Mouse (Mus musculus): ENCODE measurements around the gene Abca13. TPM values are rescaled to one million over a fixed set of nuclear protein-coding genes. Genes with fewer than 3 reads are reported as not detected.
"Not testable (repeated sequence)": the region's sequence is repeated elsewhere in the genome, so short reads cannot be mapped to it uniquely, and the experiment has no call there.

Gene Abca13
- polyA plus RNA-seq, 1 experiment: not detected

DNA sequence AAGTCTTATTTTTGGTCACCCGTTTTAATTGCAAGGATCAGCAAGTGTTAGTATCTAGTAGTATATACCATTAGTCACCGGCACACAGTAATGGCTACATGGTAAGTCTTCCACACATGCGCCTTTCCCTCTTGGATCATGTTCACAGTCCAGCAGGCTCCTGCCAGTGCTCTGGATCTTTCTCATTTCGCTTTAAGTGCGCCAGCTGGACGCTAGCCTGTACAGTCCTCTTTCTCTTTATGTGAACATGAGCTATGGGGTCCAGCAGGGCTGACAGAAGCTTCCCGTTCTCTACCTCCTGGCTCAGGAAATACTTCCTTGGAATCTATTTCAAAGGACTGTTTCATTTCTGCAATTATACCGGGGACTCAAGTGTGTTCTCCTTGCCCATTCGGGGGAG lies 21.8 kb downstream of the Abca13 start:
- Histone ChIP-seq H3K27ac (ENCODE audit: insufficient read depth, low read depth, low read length) (no peak overlapping the region), H3K27me3 (ENCODE audit: control insufficient read depth, insufficient read depth, low read length) (no peaks in the 10 kb centered on the region), H3K4me1 (ENCODE audit: control insufficient read depth, insufficient read depth, insufficient read length, low read length) (no peaks in the 10 kb centered on the region), H3K36me3 (ENCODE audit: control insufficient read depth, insufficient read depth, low read length) (no peaks in the 10 kb centered on the region), H3K4me3 (ENCODE audit: low read depth, low read length) (no peak overlapping the region)
- no peak for TF ChIP-seq POLR2A (IDR thresholded peaks at IDR 0.05; ENCODE audit: low read depth, low read length)
- TF ChIP-seq CTCF (IDR thresholded peaks at IDR 0.05; ENCODE audit: extremely low read depth, insufficient read length, insufficient replicate concordance, low read depth, low read length): no peak
- 80% methylated on average over 9 of the region's 9 CpGs for WGBS

DNA sequence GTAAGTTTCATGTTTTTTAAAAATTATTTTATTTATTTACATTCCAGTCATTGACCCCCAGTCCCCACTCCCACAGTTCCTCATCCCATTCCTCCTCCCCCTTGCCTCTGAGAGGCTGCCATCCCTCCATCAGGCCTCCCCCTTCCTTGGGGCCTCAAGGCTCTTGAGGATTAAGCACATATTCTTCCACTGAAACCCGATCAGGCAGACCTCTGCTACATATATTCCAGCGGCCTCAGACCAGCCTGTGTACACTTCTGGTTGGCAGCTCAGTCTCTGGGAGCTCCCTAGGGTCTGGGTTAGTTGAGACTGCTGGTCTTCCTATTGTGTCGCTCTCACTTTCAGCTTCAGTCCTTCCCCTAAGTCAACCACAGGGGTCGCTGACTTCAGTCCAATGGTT lies 24.5 kb downstream of the Abca13 start:
- TF ChIP-seq POLR2A (IDR thresholded peaks at IDR 0.05; ENCODE audit: low read depth, low read length): no peak
- TF ChIP-seq CTCF (IDR thresholded peaks at IDR 0.05; ENCODE audit: extremely low read depth, insufficient read length, insufficient replicate concordance, low read depth, low read length): no peak
- Histone ChIP-seq H3K4me1 (ENCODE audit: control insufficient read depth, insufficient read depth, insufficient read length, low read length) (no peaks in the 10 kb centered on the region), H3K27ac (ENCODE audit: insufficient read depth, low read depth, low read length) (no peak overlapping the region), H3K36me3 (ENCODE audit: control insufficient read depth, insufficient read depth, low read length) (no peaks in the 10 kb centered on the region), H3K4me3 (ENCODE audit: low read depth, low read length) (no peak overlapping the region), H3K27me3 (ENCODE audit: control insufficient read depth, insufficient read depth, low read length) (no peaks in the 10 kb centered on the region)
- WGBS: 38% methylated on average over 4 of the region's 4 CpGs

DNA sequence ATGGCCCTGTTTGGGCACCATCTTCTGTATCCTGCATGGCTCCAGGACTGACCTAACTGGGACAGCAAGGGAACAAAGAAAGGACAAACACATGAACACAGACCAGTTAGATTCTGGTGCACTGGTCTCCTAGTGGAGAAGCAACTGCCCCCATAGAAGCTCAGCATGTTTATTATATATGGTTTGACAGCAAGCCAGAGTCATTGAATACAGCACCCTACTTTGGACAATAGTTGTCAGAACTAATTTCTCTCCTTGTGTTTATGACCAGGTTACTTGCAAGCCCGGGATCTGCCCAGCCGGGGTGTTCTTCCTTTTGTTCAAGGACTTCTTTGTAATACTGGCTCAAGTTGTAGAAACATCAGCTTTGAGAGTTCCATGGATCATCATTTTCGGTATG lies 28.8 kb downstream of the Abca13 start:
- H3K27ac ChIP-seq (ENCODE audit: insufficient read depth, low read depth, low read length): no peak overlapping the region
- no peaks in the 10 kb centered on the region for H3K4me1 ChIP-seq (ENCODE audit: control insufficient read depth, insufficient read depth, insufficient read length, low read length)
- no peak overlapping the region for H3K4me3 ChIP-seq (ENCODE audit: low read depth, low read length)
- H3K27me3 ChIP-seq (ENCODE audit: control insufficient read depth, insufficient read depth, low read length): no peaks in the 10 kb centered on the region
- H3K36me3 ChIP-seq (ENCODE audit: control insufficient read depth, insufficient read depth, low read length): no peaks in the 10 kb centered on the region
- WGBS: 79% methylated on average over 3 of the region's 3 CpGs
- no peak for TF ChIP-seq POLR2A (IDR thresholded peaks at IDR 0.05; ENCODE audit: low read depth, low read length)
- TF ChIP-seq CTCF (IDR thresholded peaks at IDR 0.05; ENCODE audit: extremely low read depth, insufficient read length, insufficient replicate concordance, low read depth, low read length): no peak

GRCm38 (mm10) chr11:9221646-9222045 lies 29.9 kb downstream of the Abca13 start:
- TF ChIP-seq POLR2A (IDR thresholded peaks at IDR 0.05; ENCODE audit: low read depth, low read length) (no peak), CTCF (IDR thresholded peaks at IDR 0.05; ENCODE audit: extremely low read depth, insufficient read length, insufficient replicate concordance, low read depth, low read length) (no peak)
- 90% methylated on average over 1 of the region's 1 CpGs for WGBS
- H3K4me3 ChIP-seq (ENCODE audit: low read depth, low read length): no peak overlapping the region

DNA sequence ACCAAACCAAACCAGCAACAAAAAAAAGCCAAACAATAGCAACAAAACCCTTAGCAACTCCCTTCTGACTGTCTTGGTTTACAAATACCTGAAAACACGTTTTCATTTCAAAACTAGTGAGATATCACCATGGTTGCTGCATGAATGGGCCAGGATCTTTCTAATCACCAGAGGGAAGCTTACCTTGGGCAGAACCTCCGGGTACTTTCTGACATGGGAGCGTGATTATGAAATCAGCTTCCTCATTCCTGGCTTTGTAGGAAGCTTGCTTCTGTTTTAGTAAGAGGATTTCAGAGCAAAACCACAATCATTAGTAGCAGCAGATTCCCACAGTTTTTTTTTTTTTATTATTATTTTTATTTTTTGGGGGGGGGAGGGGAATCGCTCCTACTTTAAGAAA lies 34.7 kb downstream of the Abca13 start:
- Histone ChIP-seq H3K36me3 (ENCODE audit: control insufficient read depth, insufficient read depth, low read length) (no peaks in the 10 kb centered on the region), H3K4me3 (ENCODE audit: low read depth, low read length) (no peak overlapping the region), H3K27me3 (ENCODE audit: control insufficient read depth, insufficient read depth, low read length) (no peaks in the 10 kb centered on the region), H3K4me1 (ENCODE audit: control insufficient read depth, insufficient read depth, insufficient read length, low read length) (no peaks in the 10 kb centered on the region), H3K27ac (ENCODE audit: insufficient read depth, low read depth, low read length) (no peak overlapping the region)
- WGBS: 56% methylated on average over 4 of the region's 4 CpGs
- no peak for TF ChIP-seq CTCF (IDR thresholded peaks at IDR 0.05; ENCODE audit: extremely low read depth, insufficient read length, insufficient replicate concordance, low read depth, low read length)
- no peak for TF ChIP-seq POLR2A (IDR thresholded peaks at IDR 0.05; ENCODE audit: low read depth, low read length)

More at GRCm38 (mm10) chr11:9221646-9222045, 29.9 kb downstream of the Abca13 start:
- no peak overlapping the region for H3K27ac ChIP-seq (ENCODE audit: insufficient read depth, low read depth, low read length)
- no peaks in the 10 kb centered on the region for H3K27me3 ChIP-seq (ENCODE audit: control insufficient read depth, insufficient read depth, low read length)
- no peaks in the 10 kb centered on the region for H3K4me1 ChIP-seq (ENCODE audit: control insufficient read depth, insufficient read depth, insufficient read length, low read length)
- no peaks in the 10 kb centered on the region for H3K36me3 ChIP-seq (ENCODE audit: control insufficient read depth, insufficient read depth, low read length)

- not testable (repeated sequence) for H3K4me1 ChIP-seq (ENCODE audit: control insufficient read depth, insufficient read depth, insufficient read length, low read length); H3K36me3 ChIP-seq (ENCODE audit: control insufficient read depth, insufficient read depth, low read length); H3K27me3 ChIP-seq (ENCODE audit: control insufficient read depth, insufficient read depth, low read length); H3K4me3 ChIP-seq (ENCODE audit: low read depth, low read length); H3K27ac ChIP-seq (ENCODE audit: insufficient read depth, low read depth, low read length)
- 78% methylated on average over 5 of the region's 5 CpGs for WGBS
Measured at GRCm38 (mm10) chr11:9249627-9250026, 57.9 kb downstream of the Abca13 start.

- not testable (repeated sequence) for H3K27me3 ChIP-seq (ENCODE audit: control insufficient read depth, insufficient read depth, low read length); H3K4me3 ChIP-seq (ENCODE audit: low read depth, low read length); H3K27ac ChIP-seq (ENCODE audit: insufficient read depth, low read depth, low read length); H3K4me1 ChIP-seq (ENCODE audit: control insufficient read depth, insufficient read depth, insufficient read length, low read length); H3K36me3 ChIP-seq (ENCODE audit: control insufficient read depth, insufficient read depth, low read length)
- 81% methylated on average over 3 of the region's 3 CpGs for whole genome bisulfite sequencing
Measured at GRCm38 (mm10) chr11:9263072-9263471, 71.3 kb downstream of the Abca13 start.

DNA sequence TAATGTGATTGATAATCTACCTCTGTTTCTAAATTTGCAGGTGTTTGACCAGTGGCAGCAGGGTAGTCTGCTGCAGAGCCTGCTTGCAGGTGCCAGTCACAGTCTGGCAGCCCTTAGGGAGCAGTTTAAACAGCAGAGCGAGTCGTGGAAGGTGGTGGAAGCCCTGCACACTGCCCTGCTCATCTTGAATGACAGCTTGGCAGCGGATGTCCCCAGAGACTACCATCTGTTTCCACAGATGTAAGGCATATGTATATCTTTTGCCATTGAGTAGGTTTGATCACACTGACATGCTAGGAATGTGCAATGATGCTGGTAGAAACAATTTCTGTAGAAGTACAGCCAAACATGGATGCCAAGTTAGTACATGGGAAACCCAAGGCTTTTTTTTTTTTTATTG lies 77.3 kb downstream of the Abca13 start:
- no peak for TF ChIP-seq CTCF (IDR thresholded peaks at IDR 0.05; ENCODE audit: extremely low read depth, insufficient read length, insufficient replicate concordance, low read depth, low read length)
- no peak for TF ChIP-seq POLR2A (IDR thresholded peaks at IDR 0.05; ENCODE audit: low read depth, low read length)
- WGBS: 73% methylated on average over 3 of the region's 3 CpGs
- no peaks in the 10 kb centered on the region for H3K36me3 ChIP-seq (ENCODE audit: control insufficient read depth, insufficient read depth, low read length)
- no peak overlapping the region for H3K27ac ChIP-seq (ENCODE audit: insufficient read depth, low read depth, low read length)
- H3K4me3 ChIP-seq (ENCODE audit: low read depth, low read length): no peak overlapping the region
- H3K27me3 ChIP-seq (ENCODE audit: control insufficient read depth, insufficient read depth, low read length): no peaks in the 10 kb centered on the region
- no peaks in the 10 kb centered on the region for H3K4me1 ChIP-seq (ENCODE audit: control insufficient read depth, insufficient read depth, insufficient read length, low read length)
